Mouse (Mus musculus) CD4-positive naive resting alpha-beta T cell, adult 57 days (primary cell): Measurements from ENCODE around the gene Six6. TPM values are rescaled to one million over a fixed set of nuclear protein-coding genes. Genes with fewer than 3 reads are reported as not detected.

ENCODE experiments used
- total RNA-seq: library from RNA; stranded (reverse); gene quantifications from one replicate; pipeline ENCODE4 v1.2.4, GENCODE M21; 2023

The Six6 gene
- not detected for total RNA-seq

DNA sequence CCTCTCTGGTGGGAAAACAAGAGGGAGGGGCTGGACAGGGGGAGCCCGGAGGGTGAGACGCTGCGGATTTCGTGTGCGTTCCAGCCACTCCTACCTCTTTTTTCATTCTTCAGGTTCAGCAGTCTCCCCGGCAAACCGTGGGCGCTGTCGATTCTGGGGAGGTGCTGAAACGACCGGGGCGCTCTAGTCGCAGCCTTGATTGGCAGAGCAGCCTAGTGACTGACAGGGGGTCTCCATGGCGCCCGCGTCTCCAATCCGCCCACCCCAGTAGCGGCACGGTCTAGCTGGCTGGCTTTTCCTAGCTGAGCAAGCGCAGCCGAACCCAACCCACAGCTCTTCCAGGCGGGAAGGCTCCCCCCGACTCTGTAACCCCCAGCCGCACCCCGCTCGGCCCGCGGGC lies at the start of gene Six6:
TSS of gene Six6 (plus strand) at position 277 of the 400 bp plus-strand sequence.

DNA sequence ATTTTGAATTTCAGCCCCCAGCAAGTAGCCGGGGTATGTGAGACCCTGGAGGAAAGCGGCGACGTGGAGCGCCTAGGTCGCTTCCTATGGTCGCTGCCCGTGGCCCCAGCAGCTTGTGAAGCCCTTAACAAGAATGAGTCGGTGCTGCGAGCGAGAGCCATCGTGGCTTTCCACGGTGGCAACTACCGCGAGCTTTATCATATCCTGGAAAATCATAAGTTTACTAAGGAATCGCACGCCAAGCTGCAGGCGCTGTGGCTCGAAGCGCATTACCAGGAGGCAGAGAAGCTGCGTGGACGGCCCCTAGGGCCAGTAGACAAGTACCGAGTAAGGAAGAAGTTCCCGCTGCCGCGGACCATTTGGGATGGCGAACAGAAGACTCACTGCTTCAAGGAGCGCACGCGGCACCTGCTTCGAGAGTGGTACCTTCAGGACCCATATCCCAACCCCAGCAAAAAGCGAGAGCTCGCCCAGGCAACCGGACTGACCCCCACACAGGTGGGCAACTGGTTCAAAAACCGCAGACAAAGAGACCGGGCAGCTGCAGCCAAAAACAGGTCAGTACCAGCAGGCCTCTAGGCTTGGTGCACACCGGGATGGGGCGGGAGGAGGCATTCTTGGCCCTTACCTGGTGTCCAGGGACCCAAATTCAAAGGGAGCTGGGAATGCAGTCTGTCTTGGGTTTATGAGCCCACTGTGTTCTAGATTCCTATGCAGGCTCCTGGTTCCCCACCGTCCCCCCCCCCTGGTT lies 554 bp downstream of the Six6 start, which contains the start of gene 4930447C04Rik:
TSS of gene 4930447C04Rik (minus strand) at position 704 of the 751 bp plus-strand sequence.

Other genes with a start within 250 kb of the Six6 start
- 138 TPM for gene Ppm1a, start 182.4 kb upstream of the Six6 start, total RNA-seq
- gene 4930447C04Rik, start 882 bp downstream of the Six6 start, total RNA-seq = not detected
- gene Six1, start 114.0 kb downstream of the Six6 start, total RNA-seq = 0.18 TPM
- 0.56 TPM for gene Six4, start 173.6 kb downstream of the Six6 start, total RNA-seq
- 27.6 TPM for gene Mnat1, start 183.8 kb downstream of the Six6 start, total RNA-seq